Mouse (Mus musculus): ENCODE results near the gene Spata17.
A peak's percentile ranks its signal among the peaks of the same experiment; 100 is the strongest.
"Not testable (repeated sequence)": the region's sequence is repeated elsewhere in the genome, so short reads cannot be mapped to it uniquely, and the experiment has no call there.

Spata17 gene

DNA sequence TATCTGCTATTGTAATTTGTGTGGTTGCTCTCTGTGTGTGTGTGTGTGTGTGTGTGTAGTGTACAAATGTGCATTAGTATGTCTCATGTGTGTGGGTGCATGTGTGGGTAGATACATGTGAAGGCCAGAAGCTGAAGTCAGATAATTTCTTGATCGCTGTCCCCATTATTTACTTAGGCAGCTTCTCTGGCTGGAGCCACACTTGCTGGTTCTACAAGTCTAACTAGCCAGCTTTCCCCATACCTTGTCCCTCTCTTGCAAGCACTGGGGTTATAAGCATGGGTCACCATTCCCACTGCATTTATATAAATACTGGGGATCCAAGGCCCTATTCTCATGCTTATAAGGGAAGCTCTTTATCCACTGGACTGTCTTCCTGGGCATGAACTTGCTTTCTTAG is 39.3 kb downstream of the Spata17 start:
- DNase-seq (ENCODE audit: low spot score in 2 of 2), result no peak

DNA sequence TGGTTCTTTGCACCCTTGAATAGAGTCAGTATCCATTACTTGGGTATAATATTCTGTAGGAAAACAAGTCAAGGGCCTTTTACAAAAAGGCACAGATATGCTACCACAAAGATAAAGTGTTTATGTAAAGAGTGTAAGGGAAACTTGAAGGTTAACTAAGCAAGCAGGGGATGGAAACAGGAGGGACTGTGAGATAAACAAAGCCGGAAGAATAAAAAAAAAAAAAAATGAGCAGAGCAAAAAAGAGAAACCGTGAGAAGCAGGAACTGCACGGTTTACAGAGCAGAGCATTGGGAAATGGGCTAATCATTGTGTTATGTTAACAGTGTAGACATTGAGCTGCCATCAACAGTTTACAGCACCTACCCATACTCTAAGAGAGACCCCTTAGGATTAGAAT is 44.9 kb downstream of the Spata17 start:
- no peak for DNase-seq (ENCODE audit: low spot score in 2 of 2)

DNA sequence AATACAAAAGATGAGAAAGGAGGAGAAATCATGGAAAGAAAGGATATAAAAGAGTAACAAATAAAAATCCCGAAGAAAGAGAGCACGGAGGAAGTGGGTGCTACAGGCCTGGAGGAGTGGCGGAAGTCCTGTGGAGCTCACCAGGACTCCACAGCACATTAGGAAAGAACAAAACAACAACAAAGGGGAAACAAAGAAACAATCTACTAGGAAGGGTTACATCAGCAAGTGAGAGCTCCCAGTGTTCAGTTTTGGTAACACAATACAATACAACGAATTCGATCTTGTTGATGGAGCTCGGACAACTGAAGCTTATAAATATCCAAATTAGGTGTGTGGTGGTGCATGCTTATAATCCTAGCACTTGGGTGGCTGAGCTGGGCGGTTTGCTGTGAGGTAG is 45.6 kb downstream of the Spata17 start:
- DNase-seq (ENCODE audit: low spot score in 2 of 2), result no peak

DNA sequence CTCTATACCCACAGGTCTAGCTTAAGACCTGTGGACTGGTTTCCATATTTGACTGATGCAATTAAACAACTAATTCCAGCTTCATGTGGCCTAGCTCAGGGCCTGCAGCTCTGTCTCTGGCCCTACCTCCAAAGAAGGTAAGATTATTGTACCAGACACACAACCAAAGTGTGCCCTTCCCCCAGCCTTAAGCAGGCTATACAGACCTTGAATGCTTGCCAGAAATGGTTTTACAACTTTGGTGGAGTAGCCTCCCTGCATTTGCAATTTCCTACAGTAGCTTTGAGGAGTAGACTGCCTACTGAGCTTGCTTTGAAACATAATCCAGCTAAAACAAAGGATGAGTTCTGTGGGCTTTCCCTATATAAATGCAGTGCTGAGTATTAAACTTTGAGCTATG is 51.7 kb downstream of the Spata17 start:
- DNase-seq (ENCODE audit: low spot score in 2 of 2), result no peak

DNA sequence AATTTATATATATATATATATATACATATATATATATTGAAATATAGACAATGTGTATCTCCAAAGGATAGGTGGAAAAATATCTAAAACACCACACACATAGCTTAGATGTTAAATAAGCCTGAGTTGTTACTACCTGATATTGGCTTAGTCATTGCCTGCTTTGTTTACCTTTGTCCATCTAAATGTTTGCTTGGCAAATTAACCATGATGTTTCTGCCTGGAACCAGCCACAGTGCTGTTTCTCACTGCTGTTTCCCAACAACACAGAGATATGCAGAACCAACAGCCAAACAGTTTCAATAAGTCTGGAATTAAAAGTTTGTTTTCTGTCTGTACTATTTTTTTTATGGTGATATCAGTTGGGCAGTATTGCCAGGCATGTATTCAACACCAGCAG is 59.6 kb downstream of the Spata17 start:
- no peak for DNase-seq (ENCODE audit: low spot score in 2 of 2)

DNA sequence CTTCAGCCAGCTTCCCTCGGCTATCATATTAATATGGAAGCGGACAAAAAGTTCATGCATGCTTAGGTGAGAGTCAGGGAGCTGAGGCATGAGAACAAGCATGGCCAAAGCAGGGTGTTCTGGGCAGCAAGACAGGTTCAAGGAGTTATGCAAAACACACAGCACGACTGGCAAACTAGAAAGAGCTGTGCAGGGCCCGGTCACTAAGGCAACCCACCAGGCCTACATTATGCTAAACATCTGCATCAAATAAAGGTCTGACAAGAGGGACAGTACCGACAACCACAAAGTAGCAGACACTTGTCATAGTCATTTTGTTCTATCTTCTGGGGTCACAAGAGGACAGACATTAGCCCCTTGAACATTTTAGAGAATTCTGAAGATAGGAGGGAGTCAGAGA is 61.6 kb downstream of the Spata17 start:
- DNase-seq (ENCODE audit: low spot score in 2 of 2), result no peak

DNA sequence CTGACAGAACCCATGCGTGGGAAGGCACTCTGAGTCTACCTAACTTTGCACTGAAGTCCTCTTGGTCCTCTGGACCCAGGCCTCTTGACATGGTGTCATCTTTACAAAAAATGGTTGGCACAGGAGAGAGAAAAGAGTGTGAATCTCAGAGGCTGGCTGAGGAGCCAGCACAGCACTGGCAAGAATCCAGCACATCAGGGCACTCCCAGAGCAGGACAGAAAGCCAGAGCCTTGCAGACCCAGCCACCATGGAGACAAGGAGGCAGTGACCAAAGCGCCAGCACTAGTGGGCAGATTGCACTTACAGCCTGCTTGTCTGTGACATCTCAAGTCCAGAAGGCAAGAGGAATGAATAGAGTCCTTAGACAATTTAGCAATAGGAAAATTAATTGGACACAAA is 62.7 kb downstream of the Spata17 start:
- DNase-seq (ENCODE audit: low spot score in 2 of 2), result no peak

DNA sequence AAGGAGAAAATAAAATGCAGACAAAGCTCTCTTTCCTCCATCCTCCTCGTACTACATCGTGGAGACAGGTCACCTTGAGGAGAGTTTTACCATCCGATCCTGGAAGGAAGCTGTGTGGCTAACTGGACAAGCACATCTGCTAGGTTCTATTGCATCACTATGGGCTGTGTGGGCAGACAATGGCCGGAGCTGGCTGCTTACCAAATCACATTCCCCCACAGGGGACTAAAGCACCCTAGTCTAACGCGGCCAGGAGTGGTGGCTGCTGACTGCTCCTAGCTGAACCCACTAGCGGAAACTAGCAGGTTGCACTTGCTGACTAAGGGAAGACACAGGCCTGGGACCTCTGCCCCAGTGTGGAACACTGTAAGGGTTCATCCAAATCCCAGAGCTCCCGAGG is 72.3 kb downstream of the Spata17 start:
- DNase-seq (ENCODE audit: low spot score in 2 of 2), result no peak

DNA sequence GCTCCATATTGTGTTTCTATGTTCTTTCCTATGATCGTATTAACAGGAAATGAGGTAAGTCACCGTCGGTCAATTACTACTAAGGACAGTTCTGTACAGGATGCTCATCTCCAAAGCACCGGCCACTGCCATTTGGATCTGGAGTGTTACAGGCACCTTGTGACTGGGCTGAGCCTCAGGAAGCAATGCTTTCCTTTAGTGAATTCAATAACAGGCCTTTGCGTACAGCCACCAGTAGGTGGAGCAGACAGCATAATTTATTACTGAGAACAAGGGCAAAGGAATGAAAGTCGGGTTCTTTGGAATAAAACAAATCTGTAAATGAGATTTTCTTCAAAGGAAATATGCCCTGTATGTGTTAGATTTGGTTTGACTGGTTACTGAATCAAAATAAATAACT is 77.8 kb downstream of the Spata17 start:
- peak; percentile 76 to 78 for DNase-seq (ENCODE audit: low spot score in 2 of 2)

DNA sequence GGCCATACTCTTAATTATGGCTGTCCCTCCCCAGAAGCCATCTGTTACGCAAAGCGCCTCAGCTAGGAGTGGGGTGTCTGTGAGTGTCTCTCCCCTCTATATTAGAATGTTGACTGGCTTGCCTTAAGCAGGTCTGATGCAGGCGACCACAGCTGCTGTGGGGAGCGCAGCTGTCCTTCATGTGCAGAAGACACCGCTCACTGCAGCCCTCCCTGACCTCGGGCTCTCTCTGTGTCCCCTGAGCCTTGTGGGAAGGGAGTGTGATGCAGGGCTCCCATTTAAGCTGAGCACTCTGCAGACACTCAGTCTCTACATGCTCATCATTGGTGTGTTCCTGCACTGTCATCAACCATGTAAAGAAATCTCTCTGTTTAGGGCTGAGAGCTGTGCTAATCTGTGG is 79.4 kb downstream of the Spata17 start:
- DNase-seq (ENCODE audit: low spot score in 2 of 2), result no peak

DNA sequence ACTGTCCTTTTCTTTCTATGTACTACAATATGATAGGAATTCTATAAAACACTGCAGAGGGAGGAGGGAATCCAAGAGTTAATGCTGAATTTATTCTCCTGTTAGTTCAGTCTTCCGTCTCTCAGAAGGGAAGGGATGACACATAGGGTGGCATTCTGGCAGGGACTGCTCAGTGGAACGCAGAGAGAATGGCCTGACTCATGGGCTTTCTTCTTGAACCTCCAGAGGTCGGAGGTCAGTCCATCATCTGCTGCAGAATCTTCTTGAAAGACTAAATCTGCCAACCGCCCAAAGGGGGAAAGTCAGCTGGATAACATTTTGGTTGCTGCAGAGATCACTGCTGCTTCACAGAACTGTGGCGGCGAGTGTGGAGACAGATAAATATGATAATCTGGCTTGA is 81.4 kb downstream of the Spata17 start:
- DNase-seq (ENCODE audit: low spot score in 2 of 2), result no peak

DNA sequence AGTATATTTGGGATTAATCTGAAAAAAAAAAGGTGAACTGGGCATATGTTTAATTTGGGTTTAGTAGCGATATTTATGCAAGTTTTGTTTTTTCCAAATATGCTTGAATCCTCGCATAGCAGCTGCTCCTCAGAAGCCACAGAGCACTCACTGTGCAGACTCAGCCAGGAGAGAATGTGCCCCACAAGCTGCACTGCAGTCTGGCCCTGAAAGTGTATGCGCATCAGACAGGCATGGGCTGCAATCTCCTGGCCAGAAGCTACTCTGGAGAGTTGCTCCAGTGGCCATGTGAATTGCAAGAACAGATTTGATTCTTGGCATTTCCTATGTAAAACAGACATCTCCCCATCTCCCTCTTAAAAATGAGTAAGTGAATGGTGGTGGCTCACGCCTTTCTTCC is 82.9 kb downstream of the Spata17 start:
- no peak for DNase-seq (ENCODE audit: low spot score in 2 of 2)

DNA sequence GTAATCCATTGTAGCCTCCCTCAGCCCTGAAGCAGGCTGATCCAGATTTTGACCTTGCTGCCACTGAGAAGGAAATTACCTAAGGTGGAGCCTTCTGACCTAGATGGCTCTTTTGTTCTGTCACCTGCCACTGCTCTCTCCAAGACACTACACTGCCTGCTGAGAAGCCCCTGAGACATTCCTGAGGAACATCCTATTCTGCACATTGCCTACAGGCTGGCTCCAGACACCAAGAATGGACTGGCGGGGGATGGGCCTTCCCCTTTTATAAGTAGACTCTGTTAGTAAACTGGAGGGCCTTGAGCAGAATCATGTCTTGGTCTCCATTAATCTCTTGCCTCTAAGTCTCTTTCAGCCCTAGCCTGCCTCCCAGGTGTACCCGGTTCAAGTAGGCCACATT is 87.7 kb downstream of the Spata17 start:
- DNase-seq (ENCODE audit: low spot score in 2 of 2), result not testable (repeated sequence)

DNA sequence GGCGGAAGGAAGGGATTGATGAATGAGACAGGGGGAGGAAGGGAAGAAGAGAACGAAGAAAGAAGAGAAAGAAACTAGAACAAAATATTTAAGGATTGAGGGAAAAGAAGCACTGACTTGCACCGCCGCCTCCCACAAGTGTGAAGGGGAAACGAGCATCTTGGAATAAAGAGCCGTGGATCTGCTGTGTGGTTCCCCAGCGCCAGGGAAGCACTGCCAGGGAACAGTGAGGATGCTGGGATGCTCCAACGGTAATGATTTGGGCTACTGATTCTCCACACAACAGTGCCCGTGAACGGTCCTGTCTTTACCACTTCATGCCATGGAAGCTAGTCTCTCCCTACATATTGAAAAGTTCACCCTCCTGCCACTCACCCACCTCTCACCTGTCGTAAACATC is 89.5 kb downstream of the Spata17 start:
- peak in 1 of 2 experiments; percentile 31 for DNase-seq (ENCODE audit: low spot score in 2 of 2)

DNA sequence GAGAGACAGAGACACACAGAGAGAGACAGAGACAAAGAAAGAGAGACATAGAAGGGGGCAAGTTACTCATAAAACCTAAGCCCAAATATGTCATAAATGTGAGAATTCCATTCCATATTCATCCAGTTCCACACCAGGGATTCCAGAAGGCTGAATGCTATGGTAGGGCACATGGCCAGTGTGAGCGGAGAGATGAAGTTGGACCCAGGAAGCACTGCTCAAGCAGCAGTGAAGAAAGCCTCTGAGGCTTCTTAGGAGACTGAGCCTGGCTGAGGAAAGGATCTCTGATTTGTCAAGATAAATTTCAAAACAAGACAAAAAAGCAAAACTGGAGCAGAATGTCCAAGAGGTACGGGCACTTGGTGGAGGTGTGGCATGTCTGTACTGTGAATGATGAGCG is 90.3 kb downstream of the Spata17 start:
- DNase-seq (ENCODE audit: low spot score in 2 of 2), result no peak

DNA sequence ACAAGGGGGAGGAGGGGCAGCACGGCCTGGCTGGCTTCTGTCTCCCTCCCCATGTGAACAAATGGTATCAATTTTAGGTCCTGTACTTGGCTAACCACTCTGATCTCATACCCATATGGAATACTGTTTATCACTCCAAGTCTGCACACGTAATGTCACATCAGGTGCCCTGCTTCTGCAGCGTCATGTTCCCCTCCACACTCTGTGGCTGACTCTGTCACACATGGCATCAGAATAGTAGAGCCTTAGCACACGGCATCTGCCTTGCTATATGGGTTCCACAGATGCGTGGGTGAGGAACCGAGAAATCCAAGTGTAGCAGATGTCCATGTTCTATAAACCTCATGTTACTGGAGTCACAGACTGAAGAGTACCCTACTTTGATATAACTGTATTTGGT is 96.0 kb downstream of the Spata17 start:
- DNase-seq (ENCODE audit: low spot score in 2 of 2), result peak; percentile 63 to 70

DNA sequence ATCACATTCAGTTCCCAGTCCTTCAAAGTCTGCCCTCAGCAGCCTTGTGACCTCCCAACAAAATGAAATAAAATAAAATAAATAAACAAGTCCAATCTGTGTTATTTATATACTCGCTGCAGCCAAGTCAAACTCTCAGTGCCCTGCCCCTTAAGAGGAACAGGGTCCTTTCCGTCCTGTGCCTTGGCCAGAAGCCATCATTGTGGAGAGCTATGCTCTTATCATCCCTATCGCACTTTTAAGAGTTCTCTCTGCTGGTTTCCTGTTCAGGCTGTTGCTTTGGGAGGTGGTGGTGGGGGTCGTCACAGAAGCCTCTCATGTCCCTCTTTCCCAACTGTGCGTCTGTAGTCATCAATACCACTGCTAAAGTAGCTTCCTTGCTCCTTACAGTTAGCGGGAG is 97.2 kb downstream of the Spata17 start:
- DNase-seq (ENCODE audit: low spot score in 2 of 2), result no peak

DNA sequence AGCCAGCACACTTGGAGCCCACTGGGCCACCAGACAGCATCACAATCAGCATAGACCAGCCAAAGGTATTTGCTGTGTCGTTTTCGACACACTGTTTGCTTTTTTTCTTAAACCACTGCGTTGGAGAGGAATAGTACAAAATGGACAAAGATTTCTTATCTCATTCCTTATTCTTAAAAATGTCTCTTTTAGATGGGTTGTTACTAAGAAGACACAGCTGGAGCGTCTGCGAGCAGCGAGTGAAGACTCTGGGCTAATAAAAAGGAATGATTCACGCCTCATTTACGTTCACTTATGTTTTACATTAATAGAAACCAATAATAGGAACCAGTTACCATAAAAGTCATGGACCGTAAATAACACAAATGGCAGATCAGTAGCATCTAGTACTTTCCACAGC is 101.5 kb downstream of the Spata17 start:
- DNase-seq (ENCODE audit: low spot score in 2 of 2), result no peak

DNA sequence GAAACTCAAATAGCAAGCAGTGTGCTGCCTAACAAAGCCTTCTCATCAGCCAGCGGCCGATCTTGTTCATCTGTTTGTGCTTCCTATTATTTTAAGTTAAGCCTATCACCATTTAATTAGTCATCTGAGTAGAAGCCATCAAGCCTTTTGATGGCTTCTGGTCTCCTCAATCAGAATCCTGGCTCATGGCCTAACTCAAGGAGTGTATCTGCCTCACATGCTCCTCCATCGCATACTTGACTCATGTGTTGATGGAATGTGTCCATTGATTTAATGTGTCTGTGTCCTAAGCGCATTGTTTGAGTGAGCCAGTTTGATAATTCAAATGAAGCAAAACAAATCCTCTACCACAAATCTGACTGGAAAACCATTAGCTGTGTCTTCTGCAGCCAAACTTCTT is 113.1 kb downstream of the Spata17 start:
- no peak for DNase-seq (ENCODE audit: low spot score in 2 of 2)

DNA sequence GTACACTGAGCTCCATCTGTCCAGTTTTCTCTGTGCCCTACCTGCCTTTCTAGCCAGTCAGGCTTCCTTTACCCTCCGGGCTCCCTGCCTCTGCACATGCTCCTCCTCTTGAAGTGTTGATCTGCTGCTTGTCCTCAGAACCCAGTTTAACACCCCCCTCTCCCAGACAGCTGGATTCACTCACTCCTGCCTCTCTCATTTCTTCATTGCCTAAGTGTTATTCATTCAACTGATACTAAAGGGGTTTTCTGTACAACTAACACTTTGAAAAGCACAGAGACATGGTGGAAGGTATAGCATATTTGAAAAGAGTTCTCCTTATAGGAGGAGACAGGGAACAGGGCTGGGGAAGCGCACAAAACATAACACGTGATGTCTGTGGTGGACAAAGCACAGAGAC is 114.1 kb downstream of the Spata17 start:
- no peak for DNase-seq (ENCODE audit: low spot score in 2 of 2)

DNA sequence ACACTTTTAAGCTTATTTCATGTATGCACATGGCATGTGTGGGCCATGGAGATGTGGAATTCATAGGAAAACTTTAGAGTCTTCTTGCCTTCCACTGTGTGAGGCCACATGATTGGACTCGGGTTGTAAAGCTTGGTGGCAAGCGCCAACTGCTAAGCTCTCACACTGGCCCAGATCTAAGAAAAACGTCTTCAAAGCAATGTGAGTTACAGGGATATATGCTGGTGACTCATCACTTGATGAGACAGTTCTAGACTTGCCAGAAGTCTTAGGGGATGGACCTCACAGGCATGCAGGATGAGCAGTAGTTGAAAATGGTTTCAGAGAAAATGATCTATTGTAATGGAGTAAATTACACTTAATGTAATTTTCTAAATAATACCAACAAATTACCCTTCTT is 114.6 kb downstream of the Spata17 start:
- peak; percentile 12 to 17 for DNase-seq (ENCODE audit: low spot score in 2 of 2)

DNA sequence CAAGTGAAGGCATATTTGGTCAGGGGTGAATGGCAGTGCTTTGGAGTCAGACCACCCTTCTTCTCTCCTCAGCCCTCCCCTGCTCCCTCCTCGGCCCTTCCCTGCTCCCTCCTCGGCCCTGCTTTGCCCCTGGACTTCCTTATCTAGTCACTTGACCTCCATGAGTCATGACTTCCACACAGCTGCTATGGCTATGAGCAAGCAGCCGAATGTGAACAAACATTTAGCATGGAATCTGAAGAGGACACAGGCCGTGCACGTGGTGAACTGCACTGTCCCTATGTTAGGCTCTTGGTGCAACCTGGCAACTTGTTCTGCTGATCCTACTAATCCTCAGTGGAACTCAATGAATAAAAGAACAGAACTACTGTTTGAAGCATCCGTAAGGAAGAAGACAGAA is 117.0 kb downstream of the Spata17 start:
- no peak for DNase-seq (ENCODE audit: low spot score in 2 of 2)

DNA sequence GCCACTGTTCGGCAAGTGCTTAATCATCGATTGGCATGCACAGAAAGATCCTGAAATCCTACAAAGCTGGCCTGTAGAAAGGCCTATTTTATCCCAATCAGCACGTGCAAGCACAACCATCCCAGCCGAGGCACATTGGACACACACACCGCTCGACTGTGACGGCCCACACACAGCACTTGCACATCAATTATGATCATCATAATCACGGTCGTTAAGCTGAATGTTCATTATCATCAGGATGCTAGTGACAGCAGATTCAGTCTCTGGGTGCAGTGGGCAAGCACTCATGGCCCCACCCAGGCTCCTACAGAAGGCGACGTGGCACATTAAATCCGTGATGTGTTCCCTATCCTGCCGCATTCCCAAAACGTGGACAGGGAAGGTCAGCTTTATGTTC is 122.7 kb downstream of the Spata17 start:
- DNase-seq (ENCODE audit: low spot score in 2 of 2), result no peak

DNA sequence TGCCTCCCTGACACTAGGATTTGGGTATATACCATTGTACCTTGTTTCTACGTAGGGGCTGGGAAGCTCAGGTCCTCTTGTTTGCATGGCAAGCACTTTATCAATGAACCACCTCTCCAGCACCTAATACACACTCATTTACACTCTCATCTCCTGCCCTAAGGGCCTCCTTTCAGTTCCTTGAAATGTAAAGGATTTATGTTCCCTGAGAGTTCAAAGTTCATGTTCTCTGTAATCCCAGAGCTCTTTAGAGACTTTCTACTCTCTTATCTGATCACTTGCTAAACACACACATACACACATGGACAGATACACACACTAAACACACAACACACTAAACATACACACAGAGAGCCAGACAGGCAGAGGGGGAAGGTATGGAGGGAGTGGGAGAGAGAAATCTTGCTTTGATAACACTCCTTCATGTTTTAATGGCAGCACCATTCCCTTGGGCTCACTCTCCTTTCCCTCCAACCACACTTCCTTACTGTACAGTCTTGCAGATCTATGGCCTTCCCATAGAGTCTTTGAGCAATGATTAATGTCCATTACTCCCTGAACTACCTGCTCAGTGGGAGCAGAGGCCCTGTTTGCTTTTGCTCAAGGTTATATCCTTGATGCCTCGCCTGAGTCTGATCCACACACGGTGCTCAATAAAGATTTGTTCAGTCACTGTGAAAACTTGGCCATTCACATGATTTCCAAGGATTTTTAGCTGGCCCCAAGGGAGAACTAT is 126.4 kb downstream of the Spata17 start:
- no peak for DNase-seq (ENCODE audit: low spot score in 2 of 2)
